29 mouse cellular contexts compared by ENCODE assay signal in genomic region chr6:41301969-41302368, GRCm38 (mm10). TPM values are rescaled to one million over a fixed set of nuclear protein-coding genes. Genes with fewer than 3 reads are reported as not detected.
DNase-seq lines count a peak whose midpoint lies in the region; ATAC-seq and TF ChIP-seq lines count a peak whose summit lies in the region.
"Had no signal": no experiment of that assay in that cellular context is flagged by ENCODE, and none has a peak within 500 bp of the region (broad histone marks: within the 10 kb centered on the region; RNA-seq: fewer than 3 reads in every experiment).

Gene Try4, plus strand, starts transcription at chr6:41302269.

- no peak for ATAC-seq in intestine, embryonic 16.5 days
- ATAC-seq in intestine, embryonic 15.5 days: no peak
- no peak; the same call in 1 of the 2 replicates for ATAC-seq in stomach, embryonic 15.5 days (ENCODE audit: insufficient read depth, low FRiP score, low read depth)
- no peak for ATAC-seq in stomach, postnatal 0 days (ENCODE audit: low FRiP score, low TSS enrichment)
- no peak; the same call in 1 of the 2 replicates for ATAC-seq in stomach, embryonic 16.5 days (ENCODE audit: insufficient read depth, low FRiP score)
- no peak for ATAC-seq in erythroid progenitor cell, adult 5-6 weeks (replicated peaks; ENCODE audit: low FRiP score, poor library complexity, severe bottlenecking)
- ATAC-seq: activated CD4-positive, CD25-positive, alpha-beta regulatory T cell, adult 4 months; CD4-positive, CD25-positive, alpha-beta regulatory T cell, adult 4 months; forebrain, embryonic 14.5 days; forebrain, embryonic 16.5 days; Patski had no signal

- H3K4me2 ChIP-seq in intestine, embryonic 16.5 days (ENCODE audit: low read depth, low read length): no peak within 1 kb of the TSS
- no peak within 1 kb of the TSS for H3K4me2 ChIP-seq in intestine, embryonic 15.5 days (replicated peaks)
- no peak within 1 kb of the TSS for H3K4me2 ChIP-seq in stomach, embryonic 15.5 days
- no peak within 1 kb of the TSS for H3K4me2 ChIP-seq in stomach, postnatal 0 days (replicated peaks; ENCODE audit: low read depth)
- H3K4me2 ChIP-seq in stomach, embryonic 16.5 days (ENCODE audit: low read depth, low read length): no peak within 1 kb of the TSS
- H3K4me2 ChIP-seq: embryonic facial prominence, embryonic 12.5 days; forebrain, embryonic 12.5 days had no signal

- H3K27ac ChIP-seq in intestine, embryonic 16.5 days (ENCODE audit: low read length): no peak within 1 kb of the TSS
- no peak within 1 kb of the TSS for H3K27ac ChIP-seq in intestine, embryonic 15.5 days
- no peak within 1 kb of the TSS for H3K27ac ChIP-seq in stomach, embryonic 15.5 days
- no peak within 1 kb of the TSS for H3K27ac ChIP-seq in stomach, postnatal 0 days (replicated peaks)
- H3K27ac ChIP-seq in stomach, embryonic 16.5 days (ENCODE audit: low read length): no peak within 1 kb of the TSS
- H3K27ac ChIP-seq: embryonic facial prominence, embryonic 10.5 days; embryonic facial prominence, embryonic 12.5 days; forebrain, embryonic 10.5 days; forebrain, embryonic 12.5 days had no signal

- WGBS in intestine, embryonic 16.5 days: 56% methylated on average over 1 of the region's 1 CpGs
- 51% methylated on average over 1 of the region's 1 CpGs for WGBS in intestine, embryonic 15.5 days
- WGBS in stomach, embryonic 15.5 days: 51% methylated on average over 1 of the region's 1 CpGs
- WGBS in stomach, postnatal 0 days: 58% methylated on average over 1 of the region's 1 CpGs
- WGBS in stomach, embryonic 16.5 days: 48% methylated on average over 1 of the region's 1 CpGs

- no peaks in the 10 kb centered on the region for H3K4me1 ChIP-seq in intestine, embryonic 16.5 days (ENCODE audit: control insufficient read depth, insufficient read depth, low read length)
- H3K4me1 ChIP-seq in intestine, embryonic 15.5 days (replicated peaks): no peaks in the 10 kb centered on the region
- no peaks in the 10 kb centered on the region for H3K4me1 ChIP-seq in stomach, embryonic 15.5 days
- no peaks in the 10 kb centered on the region for H3K4me1 ChIP-seq in stomach, postnatal 0 days (replicated peaks; ENCODE audit: control insufficient read depth, insufficient read depth)
- no peaks in the 10 kb centered on the region for H3K4me1 ChIP-seq in stomach, embryonic 16.5 days (ENCODE audit: control insufficient read depth, insufficient read depth, low read length)
- H3K4me1 ChIP-seq: embryonic facial prominence, embryonic 10.5 days; embryonic facial prominence, embryonic 12.5 days; forebrain, embryonic 10.5 days; forebrain, embryonic 12.5 days had no signal

- H3K36me3 ChIP-seq in intestine, embryonic 16.5 days (ENCODE audit: control insufficient read depth, insufficient read depth, low read length): no peaks in the 10 kb centered on the region
- H3K36me3 ChIP-seq in intestine, embryonic 15.5 days: no peaks in the 10 kb centered on the region
- no peaks in the 10 kb centered on the region for H3K36me3 ChIP-seq in stomach, embryonic 15.5 days
- H3K36me3 ChIP-seq in stomach, postnatal 0 days (ENCODE audit: control insufficient read depth, insufficient read depth, low read length): no peaks in the 10 kb centered on the region
- H3K36me3 ChIP-seq in stomach, embryonic 16.5 days (ENCODE audit: control insufficient read depth, insufficient read depth, low read length): no peaks in the 10 kb centered on the region
- H3K36me3 ChIP-seq: embryonic facial prominence, embryonic 10.5 days; embryonic facial prominence, embryonic 12.5 days; forebrain, embryonic 10.5 days; forebrain, embryonic 12.5 days; G1E had no signal

- H3K27me3 ChIP-seq in intestine, embryonic 16.5 days (replicated peaks; ENCODE audit: control insufficient read depth, insufficient read depth, low read length): no peaks in the 10 kb centered on the region
- H3K27me3 ChIP-seq in intestine, embryonic 15.5 days (replicated peaks): no peaks in the 10 kb centered on the region
- H3K27me3 ChIP-seq in stomach, embryonic 15.5 days (replicated peaks): no peaks in the 10 kb centered on the region
- H3K27me3 ChIP-seq in stomach, postnatal 0 days (ENCODE audit: control insufficient read depth, insufficient read depth, low read length): no peaks in the 10 kb centered on the region
- H3K27me3 ChIP-seq in stomach, embryonic 16.5 days (ENCODE audit: control insufficient read depth, insufficient read depth, low read length): no peaks in the 10 kb centered on the region
- H3K27me3 ChIP-seq: CH12.LX; embryonic facial prominence, embryonic 12.5 days; forebrain, embryonic 12.5 days; Patski had no signal

- DNase-seq in stomach, postnatal 0 days (ENCODE audit: low spot score): no peak
- DNase-seq: adrenal gland, adult 8-10 months; adrenal gland, postnatal 14 days; adrenal gland, postnatal 36 days; B cell, adult 2 months; cerebellum, adult 11-12 months; cerebellum, adult 2 months; cerebellum, adult 9-10 months; cerebellum, postnatal 10 days; cerebellum, postnatal 25 days had no signal

- no peak for TF ChIP-seq CTCF in stomach, postnatal 0 days (IDR thresholded peaks at IDR 0.05; ENCODE audit: low read depth)

- H3K9me3 ChIP-seq in intestine, embryonic 16.5 days (ENCODE audit: control insufficient read depth, low read length): no peaks in the 10 kb centered on the region
- H3K9me3 ChIP-seq in intestine, embryonic 15.5 days: no peaks in the 10 kb centered on the region
- H3K9me3 ChIP-seq in stomach, embryonic 15.5 days: no peaks in the 10 kb centered on the region
- no peaks in the 10 kb centered on the region for H3K9me3 ChIP-seq in stomach, postnatal 0 days (ENCODE audit: control insufficient read depth, low read length)
- H3K9me3 ChIP-seq in stomach, embryonic 16.5 days (replicated peaks; ENCODE audit: control insufficient read depth, low read length): no peaks in the 10 kb centered on the region
- H3K9me3 ChIP-seq: embryonic facial prominence, embryonic 10.5 days; embryonic facial prominence, embryonic 12.5 days; forebrain, embryonic 10.5 days; forebrain, embryonic 12.5 days; G1E had no signal

- no peak within 1 kb of the TSS for H3K9ac ChIP-seq in intestine, embryonic 16.5 days (ENCODE audit: low read depth, low read length)
- no peak within 1 kb of the TSS for H3K9ac ChIP-seq in intestine, embryonic 15.5 days
- H3K9ac ChIP-seq in stomach, embryonic 15.5 days: no peak within 1 kb of the TSS
- H3K9ac ChIP-seq in stomach, postnatal 0 days (ENCODE audit: low read length): no peak within 1 kb of the TSS
- no peak within 1 kb of the TSS for H3K9ac ChIP-seq in stomach, embryonic 16.5 days (ENCODE audit: low read length)
- H3K9ac ChIP-seq: embryonic facial prominence, embryonic 12.5 days; forebrain, embryonic 12.5 days had no signal

- no peak for TF ChIP-seq EP300 in stomach, postnatal 0 days (optimal IDR thresholded peaks at IDR 0.05)

- H3K4me3 ChIP-seq in intestine, embryonic 16.5 days (ENCODE audit: low read length): no peak within 1 kb of the TSS
- H3K4me3 ChIP-seq in intestine, embryonic 15.5 days (replicated peaks): no peak within 1 kb of the TSS
- no peak within 1 kb of the TSS for H3K4me3 ChIP-seq in stomach, embryonic 15.5 days (replicated peaks)
- no peak within 1 kb of the TSS for H3K4me3 ChIP-seq in stomach, postnatal 0 days (ENCODE audit: low read depth, low read length)
- no peak within 1 kb of the TSS for H3K4me3 ChIP-seq in stomach, embryonic 16.5 days (replicated peaks; ENCODE audit: low read length)
- H3K4me3 ChIP-seq: embryonic facial prominence, embryonic 10.5 days; embryonic facial prominence, embryonic 12.5 days; forebrain, embryonic 10.5 days; forebrain, embryonic 12.5 days had no signal

RNA-seq across cellular contexts. Expression of gene Try4, which starts in this region (rescaled TPM):
- 30.3 and 58.1 TPM in 2 replicates for polyA plus RNA-seq in intestine, embryonic 16.5 days (2015; fragmentation: Nextera tagmentation; extraction: Ambion mirVana)
- 7.7 and 33.2 TPM in 2 replicates for polyA plus RNA-seq in intestine, embryonic 15.5 days (2015; fragmentation: Nextera tagmentation; extraction: Ambion mirVana)
- polyA plus RNA-seq in stomach, embryonic 15.5 days (2015; fragmentation: Nextera tagmentation; extraction: Ambion mirVana): 23.1 and 29.2 TPM in 2 replicates
- polyA plus RNA-seq in stomach, postnatal 0 days (2015; fragmentation: Nextera tagmentation; extraction: Ambion mirVana): 2.9 and 7.4 TPM in 2 replicates
- polyA plus RNA-seq in stomach, embryonic 16.5 days (2015; fragmentation: Nextera tagmentation; extraction: Ambion mirVana): 31.0 and 60.1 TPM in 2 replicates
- total RNA-seq in erythroid progenitor cell, adult 5-6 weeks (2015; ENCODE audit: low replicate concordance): not detected in 2 replicates
- not detected in 2 replicates for total RNA-seq in erythroid progenitor cell, adult 5-6 weeks (2017; ENCODE audit: low replicate concordance)
- total RNA-seq: adrenal gland, adult 18-20 months; adrenal gland, adult 8-10 months; adrenal gland, postnatal 14 days; adrenal gland, postnatal 36 days; CH12.LX; G1E had no signal
- polyA plus RNA-seq: activated CD4-positive, CD25-positive, alpha-beta regulatory T cell, adult 4 months; CD4-positive, CD25-positive, alpha-beta regulatory T cell, adult 4 months; cerebellum, adult 2 months; cortical plate, adult 2 months; embryonic facial prominence, embryonic 10.5 days; embryonic facial prominence, embryonic 12.5 days; embryonic facial prominence, embryonic 14.5 days; forebrain, embryonic 10.5 days; forebrain, embryonic 12.5 days; forebrain, embryonic 14.5 days; forebrain, embryonic 16.5 days; G1E; Patski had no signal
